Mouse (Mus musculus): ENCODE measurements at regions not wholly inside any gene's neighbourhood (a gene's known extent, or its start where the extent isn't known, plus 50 kb on each side); places are given as distances from the start of the nearest gene placed in this dataset.

DNA sequence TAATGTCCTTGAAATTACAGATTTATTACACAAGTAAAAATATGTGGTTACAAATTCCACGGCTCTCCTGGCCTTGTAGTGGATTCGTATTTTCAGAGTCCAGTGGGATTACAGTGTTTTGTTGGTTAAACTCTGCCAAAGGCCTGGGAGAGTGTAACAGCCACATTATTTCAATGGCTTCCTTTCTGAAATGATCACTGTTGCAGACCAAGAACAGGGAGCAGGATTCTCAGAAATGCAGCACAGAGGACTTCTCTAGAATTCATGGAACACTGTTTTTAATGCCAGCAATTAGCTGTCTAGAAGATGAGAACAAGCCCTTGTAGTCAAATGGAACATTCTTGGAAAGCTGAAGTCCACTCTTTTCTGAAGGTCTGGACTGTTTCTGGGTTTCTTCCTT is 505.8 kb upstream of the Adgrl2 start:
- no peaks in the 10 kb centered on the region for H3K4me1 ChIP-seq (ENCODE audit: insufficient read depth, low read depth, low read length)
- DNase-seq (ENCODE audit: low spot score), result no peak
- no peak for ATAC-seq (ENCODE audit: extremely low read depth, insufficient number of reproducible peaks, low FRiP score, poor library complexity, severe bottlenecking)
- TF ChIP-seq CTCF (IDR thresholded peaks at IDR 0.05; ENCODE audit: low read depth, low read length) (no peak), POLR2AphosphoS5 (IDR thresholded peaks at IDR 0.05; ENCODE audit: insufficient replicate concordance, low read depth, low read length) (no peak), GATA1 (IDR thresholded peaks at IDR 0.05; ENCODE audit: borderline replicate concordance, low read length) (no peak), GATA2 (IDR thresholded peaks at IDR 0.05; ENCODE audit: borderline replicate concordance, low read depth, low read length) (no peak), TAL1 (conservative IDR thresholded peaks at IDR 0.05; ENCODE audit: low read depth, low read length) (no peak)
- no peaks in the 10 kb centered on the region for H3K36me3 ChIP-seq (replicated peaks)
- peaks cover 2% of the 10 kb centered on the region for H3K9me3 ChIP-seq (replicated peaks)
- no peak overlapping the region for H3K4me3 ChIP-seq (ENCODE audit: low read depth, low read length)
- no peaks in the 10 kb centered on the region for H3K27me3 ChIP-seq (ENCODE audit: insufficient read depth, low read length)

DNA sequence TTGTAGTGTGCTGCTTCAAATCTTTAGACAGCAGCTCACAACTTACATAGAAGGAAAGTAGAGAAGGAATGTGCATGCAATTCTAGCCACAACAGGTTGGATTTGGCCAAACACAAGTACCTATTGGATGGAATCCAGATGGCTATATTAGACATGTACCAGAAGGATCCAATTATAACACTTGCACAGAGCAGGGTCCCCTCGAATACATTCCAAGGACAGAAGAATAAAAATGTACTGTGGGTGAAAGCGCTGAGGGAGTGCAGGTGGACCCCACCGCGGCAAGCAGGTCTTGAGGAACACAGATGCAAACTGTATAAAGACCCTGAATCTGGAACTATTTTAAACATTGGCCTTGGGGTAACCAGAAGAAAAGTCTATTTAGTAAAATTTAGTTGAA is 497.8 kb upstream of the Adgrl2 start:
- no peak overlapping the region for H3K4me3 ChIP-seq (ENCODE audit: low read depth, low read length)
- no peaks in the 10 kb centered on the region for H3K4me1 ChIP-seq (ENCODE audit: insufficient read depth, low read depth, low read length)
- H3K36me3 ChIP-seq (replicated peaks), result no peaks in the 10 kb centered on the region
- TF ChIP-seq GATA2 (IDR thresholded peaks at IDR 0.05; ENCODE audit: borderline replicate concordance, low read depth, low read length), result no peak
- no peak for TF ChIP-seq CTCF (IDR thresholded peaks at IDR 0.05; ENCODE audit: low read depth, low read length)
- TF ChIP-seq GATA1 (IDR thresholded peaks at IDR 0.05; ENCODE audit: borderline replicate concordance, low read length), result no peak
- TF ChIP-seq TAL1 (conservative IDR thresholded peaks at IDR 0.05; ENCODE audit: low read depth, low read length), result no peak
- TF ChIP-seq POLR2AphosphoS5 (IDR thresholded peaks at IDR 0.05; ENCODE audit: insufficient replicate concordance, low read depth, low read length), result no peak
- DNase-seq (ENCODE audit: low spot score) (no peak), ATAC-seq (ENCODE audit: extremely low read depth, insufficient number of reproducible peaks, low FRiP score, poor library complexity, severe bottlenecking) (no peak)
- no peaks in the 10 kb centered on the region for H3K27me3 ChIP-seq (ENCODE audit: insufficient read depth, low read length)
- H3K9me3 ChIP-seq (replicated peaks), result peaks cover 16% of the 10 kb centered on the region

DNA sequence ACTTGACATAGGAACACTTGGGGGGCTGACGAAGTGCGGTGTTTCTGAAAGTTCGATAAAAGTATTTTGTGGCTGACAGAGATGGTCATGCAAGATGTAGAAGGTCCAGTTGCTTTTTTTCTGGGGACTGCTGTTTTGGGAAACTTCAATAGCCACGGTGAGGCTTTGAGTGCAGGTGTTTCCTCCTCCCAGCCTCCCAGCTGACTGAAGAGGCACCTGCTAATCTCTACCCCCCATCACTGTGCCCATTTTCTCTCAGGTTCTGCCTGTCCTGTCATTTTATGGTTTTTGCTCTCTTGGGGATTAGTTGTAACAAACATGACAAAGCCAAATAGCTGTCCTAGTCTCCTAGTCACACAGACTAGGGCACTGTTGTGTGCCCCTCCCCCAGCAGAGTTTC is 495.1 kb upstream of the Adgrl2 start:
- DNase-seq (ENCODE audit: low spot score) (no peak), ATAC-seq (ENCODE audit: extremely low read depth, insufficient number of reproducible peaks, low FRiP score, poor library complexity, severe bottlenecking) (no peak)
- Histone ChIP-seq H3K36me3 (replicated peaks) (no peaks in the 10 kb centered on the region), H3K27me3 (ENCODE audit: insufficient read depth, low read length) (no peaks in the 10 kb centered on the region), H3K9me3 (replicated peaks) (peaks cover 19% of the 10 kb centered on the region), H3K4me1 (ENCODE audit: insufficient read depth, low read depth, low read length) (no peaks in the 10 kb centered on the region), H3K4me3 (ENCODE audit: low read depth, low read length) (no peak overlapping the region)
- TF ChIP-seq GATA2 (IDR thresholded peaks at IDR 0.05; ENCODE audit: borderline replicate concordance, low read depth, low read length) (no peak), GATA1 (IDR thresholded peaks at IDR 0.05; ENCODE audit: borderline replicate concordance, low read length) (no peak), CTCF (IDR thresholded peaks at IDR 0.05; ENCODE audit: low read depth, low read length) (no peak), POLR2AphosphoS5 (IDR thresholded peaks at IDR 0.05; ENCODE audit: insufficient replicate concordance, low read depth, low read length) (no peak), TAL1 (conservative IDR thresholded peaks at IDR 0.05; ENCODE audit: low read depth, low read length) (no peak)

DNA sequence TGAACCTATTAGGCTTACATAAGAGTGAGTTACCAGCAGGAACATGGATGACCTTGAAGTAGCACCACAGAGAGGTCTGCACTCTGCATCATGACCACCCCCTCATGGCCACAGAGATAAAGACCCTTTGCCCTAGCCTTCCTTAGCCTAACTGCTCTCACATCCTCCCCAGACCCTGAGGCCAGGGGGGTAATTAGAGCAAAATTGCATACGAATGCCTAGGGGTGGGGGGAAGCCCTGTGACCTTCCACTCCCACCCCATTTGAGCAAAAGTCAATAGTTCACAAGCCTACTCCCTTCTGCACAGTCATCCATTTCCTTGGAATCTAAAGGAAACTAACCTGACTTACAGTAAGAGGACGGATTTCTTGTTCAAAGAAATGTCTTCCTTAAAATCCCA is 494.0 kb upstream of the Adgrl2 start:
- H3K4me1 ChIP-seq (ENCODE audit: insufficient read depth, low read depth, low read length), result no peaks in the 10 kb centered on the region
- H3K27me3 ChIP-seq (ENCODE audit: insufficient read depth, low read length), result no peaks in the 10 kb centered on the region
- peaks cover 19% of the 10 kb centered on the region for H3K9me3 ChIP-seq (replicated peaks)
- no peak overlapping the region for H3K4me3 ChIP-seq (ENCODE audit: low read depth, low read length)
- H3K36me3 ChIP-seq (replicated peaks), result no peaks in the 10 kb centered on the region
- TF ChIP-seq CTCF (IDR thresholded peaks at IDR 0.05; ENCODE audit: low read depth, low read length) (no peak), TAL1 (conservative IDR thresholded peaks at IDR 0.05; ENCODE audit: low read depth, low read length) (no peak), GATA1 (IDR thresholded peaks at IDR 0.05; ENCODE audit: borderline replicate concordance, low read length) (no peak), POLR2AphosphoS5 (IDR thresholded peaks at IDR 0.05; ENCODE audit: insufficient replicate concordance, low read depth, low read length) (no peak), GATA2 (IDR thresholded peaks at IDR 0.05; ENCODE audit: borderline replicate concordance, low read depth, low read length) (no peak)
- DNase-seq (ENCODE audit: low spot score), result no peak
- ATAC-seq (ENCODE audit: extremely low read depth, insufficient number of reproducible peaks, low FRiP score, poor library complexity, severe bottlenecking), result no peak

DNA sequence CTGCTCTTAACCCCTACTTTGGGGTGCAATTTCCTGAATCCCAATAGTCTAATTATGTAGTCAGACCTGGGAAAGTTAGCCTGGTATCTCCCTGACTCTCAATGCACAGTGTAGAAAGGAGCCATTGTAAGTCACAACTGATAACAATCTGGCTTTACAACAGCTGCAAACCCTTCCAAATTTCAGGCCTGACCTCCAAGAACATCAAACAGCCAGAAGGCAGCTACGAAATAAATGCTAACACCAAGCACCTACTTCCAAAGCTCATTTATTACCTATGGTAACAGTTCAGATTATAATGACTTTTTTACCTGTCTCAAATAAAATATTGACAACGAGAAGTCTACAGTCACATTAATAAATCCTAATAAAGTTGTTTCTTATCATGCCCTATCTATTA is 485.8 kb upstream of the Adgrl2 start:
- no peak for TF ChIP-seq TAL1 (conservative IDR thresholded peaks at IDR 0.05; ENCODE audit: low read depth, low read length)
- TF ChIP-seq GATA2 (IDR thresholded peaks at IDR 0.05; ENCODE audit: borderline replicate concordance, low read depth, low read length), result no peak
- TF ChIP-seq CTCF (IDR thresholded peaks at IDR 0.05; ENCODE audit: low read depth, low read length), result no peak
- TF ChIP-seq POLR2AphosphoS5 (IDR thresholded peaks at IDR 0.05; ENCODE audit: insufficient replicate concordance, low read depth, low read length), result no peak
- TF ChIP-seq GATA1 (IDR thresholded peaks at IDR 0.05; ENCODE audit: borderline replicate concordance, low read length), result no peak
- H3K36me3 ChIP-seq (replicated peaks), result no peaks in the 10 kb centered on the region
- ATAC-seq (ENCODE audit: extremely low read depth, insufficient number of reproducible peaks, low FRiP score, poor library complexity, severe bottlenecking) (no peak), DNase-seq (ENCODE audit: low spot score) (no peak)
- no peak overlapping the region for H3K4me3 ChIP-seq (ENCODE audit: low read depth, low read length)
- no peaks in the 10 kb centered on the region for H3K27me3 ChIP-seq (ENCODE audit: insufficient read depth, low read length)
- no peaks in the 10 kb centered on the region for H3K4me1 ChIP-seq (ENCODE audit: insufficient read depth, low read depth, low read length)
- peaks cover 9% of the 10 kb centered on the region for H3K9me3 ChIP-seq (replicated peaks)

DNA sequence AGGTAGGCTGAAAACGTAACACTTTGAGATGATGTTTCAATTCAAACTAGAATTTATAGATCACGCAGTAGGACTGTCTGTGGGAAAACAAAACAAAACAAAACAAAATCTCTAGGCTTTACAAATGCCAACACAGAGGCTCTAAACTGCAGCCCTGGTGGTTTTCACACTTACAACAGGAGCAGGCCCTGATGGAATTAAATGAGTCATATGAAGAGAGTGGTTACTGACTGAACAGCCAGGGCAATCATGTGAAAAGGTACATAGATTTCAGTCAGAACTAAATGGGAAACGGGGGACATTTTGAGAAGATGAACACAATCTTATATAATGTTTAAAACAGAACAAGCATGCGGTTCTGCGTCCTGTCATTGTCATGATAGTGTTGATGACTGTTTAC is 476.6 kb upstream of the Adgrl2 start:
- Histone ChIP-seq H3K4me1 (ENCODE audit: insufficient read depth, low read depth, low read length) (no peaks in the 10 kb centered on the region), H3K4me3 (ENCODE audit: low read depth, low read length) (no peak overlapping the region), H3K27me3 (ENCODE audit: insufficient read depth, low read length) (no peaks in the 10 kb centered on the region), H3K36me3 (replicated peaks) (no peaks in the 10 kb centered on the region), H3K9me3 (replicated peaks) (peaks cover 10% of the 10 kb centered on the region)
- no peak for ATAC-seq (ENCODE audit: extremely low read depth, insufficient number of reproducible peaks, low FRiP score, poor library complexity, severe bottlenecking)
- no peak for DNase-seq (ENCODE audit: low spot score)
- no peak for TF ChIP-seq GATA1 (IDR thresholded peaks at IDR 0.05; ENCODE audit: borderline replicate concordance, low read length)
- no peak for TF ChIP-seq POLR2AphosphoS5 (IDR thresholded peaks at IDR 0.05; ENCODE audit: insufficient replicate concordance, low read depth, low read length)
- TF ChIP-seq TAL1 (conservative IDR thresholded peaks at IDR 0.05; ENCODE audit: low read depth, low read length), result no peak

DNA sequence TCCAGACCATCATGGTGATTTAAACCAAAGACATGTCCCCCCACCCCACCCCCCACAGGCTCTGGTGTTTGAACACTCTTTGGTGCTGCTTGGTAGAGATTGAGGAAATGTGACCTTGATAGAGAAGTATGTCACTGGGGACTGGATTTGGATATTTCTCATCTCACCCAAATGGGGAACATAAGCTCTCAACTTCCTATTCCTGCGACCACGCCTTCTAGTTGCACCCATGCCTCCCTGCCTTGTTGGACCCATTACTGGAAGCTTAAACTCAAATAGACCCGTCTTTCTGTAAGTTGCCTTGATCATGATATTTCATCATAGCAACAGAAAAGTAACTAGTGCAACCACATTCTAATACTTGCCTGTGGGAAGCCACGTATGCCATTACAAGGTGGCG is 474.2 kb upstream of the Adgrl2 start:
- ATAC-seq (ENCODE audit: extremely low read depth, insufficient number of reproducible peaks, low FRiP score, poor library complexity, severe bottlenecking), result no peak
- Histone ChIP-seq H3K4me3 (ENCODE audit: low read depth, low read length) (no peak overlapping the region), H3K27me3 (ENCODE audit: insufficient read depth, low read length) (no peaks in the 10 kb centered on the region), H3K4me1 (ENCODE audit: insufficient read depth, low read depth, low read length) (no peaks in the 10 kb centered on the region), H3K9me3 (replicated peaks) (peaks cover 10% of the 10 kb centered on the region), H3K36me3 (replicated peaks) (no peaks in the 10 kb centered on the region)
- DNase-seq (ENCODE audit: low spot score), result no peak
- TF ChIP-seq GATA2 (IDR thresholded peaks at IDR 0.05; ENCODE audit: borderline replicate concordance, low read depth, low read length) (no peak), CTCF (IDR thresholded peaks at IDR 0.05; ENCODE audit: low read depth, low read length) (no peak), POLR2AphosphoS5 (IDR thresholded peaks at IDR 0.05; ENCODE audit: insufficient replicate concordance, low read depth, low read length) (no peak), TAL1 (conservative IDR thresholded peaks at IDR 0.05; ENCODE audit: low read depth, low read length) (no peak), GATA1 (IDR thresholded peaks at IDR 0.05; ENCODE audit: borderline replicate concordance, low read length) (no peak)
